Mouse (Mus musculus): ENCODE data around the gene Rpl28. TPM values are rescaled to one million over a fixed set of nuclear protein-coding genes. Genes with fewer than 3 reads are reported as not detected.
"Not testable (repeated sequence)": the region's sequence is repeated elsewhere in the genome, so short reads cannot be mapped to it uniquely, and the experiment has no call there.

Gene Rpl28
- polyA plus RNA-seq, 2 experiments, result 186 to 307 TPM

DNA sequence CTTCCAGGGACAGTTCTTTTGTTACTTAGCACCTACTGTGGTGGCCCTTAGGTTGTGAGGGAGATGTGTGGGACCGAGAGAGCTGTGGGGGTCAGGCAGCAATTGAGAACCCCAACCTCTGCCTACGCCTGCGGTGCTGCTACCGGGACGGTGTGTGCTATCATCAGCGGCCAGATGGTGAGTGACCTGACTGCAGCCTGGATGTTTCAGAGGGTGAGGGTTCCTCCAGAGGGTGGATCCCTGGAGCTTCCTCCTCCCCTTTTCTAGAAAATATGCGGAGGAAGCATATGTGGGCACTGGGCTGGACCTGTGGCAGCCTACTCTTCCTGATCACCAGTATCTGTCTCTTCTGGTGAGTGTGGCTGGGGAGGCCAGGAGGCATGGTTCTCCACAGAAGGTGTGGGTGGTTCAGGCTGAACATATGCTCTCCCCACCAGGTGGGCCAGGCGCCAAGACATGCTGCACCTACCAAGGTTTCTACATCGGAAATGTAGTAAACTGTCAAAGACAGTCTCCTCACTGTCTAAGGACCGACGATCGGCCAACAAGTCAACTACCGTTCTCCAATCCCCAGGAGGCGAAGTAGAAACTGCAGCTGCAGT is 8.9 kb upstream of the Rpl28 start:
- Histone ChIP-seq H3K27ac (no peak overlapping the region), H3K9me3 (ENCODE audit: control insufficient read depth, low read length) (no peaks in the 10 kb centered on the region), H3K4me1 (replicated peaks; ENCODE audit: control insufficient read depth in 2 of 2, insufficient read depth in 2 of 2, low read length in 1 of 2) (peaks cover 9 to 15% of the 10 kb centered on the region in 2 experiments), H3K36me3 (replicated peaks; ENCODE audit: control insufficient read depth, insufficient read depth, low read depth) (no peaks in the 10 kb centered on the region), H3K9ac (replicated peaks) (no peak overlapping the region; the same call in 1 of the 2 replicates), H3K4me3 (ENCODE audit: insufficient read depth in 1 of 2, low read depth in 2 of 2, low read length in 2 of 2) (no peak overlapping the region), H3K27me3 (ENCODE audit: control insufficient read depth, insufficient read depth, low read length) (peaks cover 5% of the 10 kb centered on the region), H3K4me2 (ENCODE audit: low read depth) (peak overlapping the region; percentile 20; the same call in 1 of the 2 replicates)
- 43% methylated on average over 14 of the region's 14 CpGs for WGBS (ENCODE audit: insufficient replicate concordance)
- no peak for TF ChIP-seq CTCF (IDR thresholded peaks at IDR 0.05; ENCODE audit: low read depth)
- TF ChIP-seq EP300 (IDR thresholded peaks at IDR 0.05; ENCODE audit: low read depth), result no peak
- DNase-seq (ENCODE audit: low read depth in 3 of 3, low spot score in 3 of 3) (no peak), ATAC-seq (ENCODE audit: insufficient read depth) (peak; percentile 70)

- H3K27ac ChIP-seq, result peak overlapping the region; percentile 31
- H3K27me3 ChIP-seq (ENCODE audit: control insufficient read depth, insufficient read depth, low read length), result no peaks in the 10 kb centered on the region
- WGBS (ENCODE audit: insufficient replicate concordance), result under 1% methylated on average over 64 of the region's 64 CpGs
- peak overlapping the region; percentile 85 for H3K4me2 ChIP-seq (ENCODE audit: low read depth)
- peak; percentile 48 for ATAC-seq (ENCODE audit: insufficient read depth)
- TF ChIP-seq CTCF (IDR thresholded peaks at IDR 0.05; ENCODE audit: low read depth) (peak; percentile 20; the same call in 1 of the 2 replicates), EP300 (IDR thresholded peaks at IDR 0.05; ENCODE audit: low read depth) (no peak)
- H3K4me3 ChIP-seq (ENCODE audit: insufficient read depth in 1 of 2, low read depth in 2 of 2, low read length in 2 of 2), result peak overlapping the region; percentile 63 to 72
- no peak for DNase-seq (ENCODE audit: low read depth in 3 of 3, low spot score in 3 of 3)
- H3K9me3 ChIP-seq (ENCODE audit: control insufficient read depth, low read length), result no peaks in the 10 kb centered on the region
- H3K9ac ChIP-seq (replicated peaks), result peak overlapping the region; percentile 84
- H3K4me1 ChIP-seq (replicated peaks; ENCODE audit: control insufficient read depth in 2 of 2, insufficient read depth in 2 of 2, low read length in 1 of 2), result peaks cover 7 to 20% of the 10 kb centered on the region in 2 experiments
- peaks cover 4% of the 10 kb centered on the region for H3K36me3 ChIP-seq (replicated peaks; ENCODE audit: control insufficient read depth, insufficient read depth, low read depth)
Observed at GRCm38 (mm10) chr7:4788499-4789435, 3.9 kb upstream of the Rpl28 start.

- 9% methylated on average over 40 of the region's 40 CpGs for WGBS (ENCODE audit: insufficient replicate concordance)
- Histone ChIP-seq H3K27me3 (ENCODE audit: control insufficient read depth, insufficient read depth, low read length) (no peaks in the 10 kb centered on the region), H3K4me3 (ENCODE audit: insufficient read depth in 1 of 2, low read depth in 2 of 2, low read length in 2 of 2) (peak within 1 kb of the TSS; percentile 63 to 72), H3K27ac (peak within 1 kb of the TSS; percentile 31), H3K36me3 (replicated peaks; ENCODE audit: control insufficient read depth, insufficient read depth, low read depth) (peaks cover 11% of the 10 kb centered on the region), H3K9ac (replicated peaks) (peak within 1 kb of the TSS; percentile 84), H3K4me1 (replicated peaks; ENCODE audit: control insufficient read depth in 2 of 2, insufficient read depth in 2 of 2, low read length in 1 of 2) (peaks cover 6 to 23% of the 10 kb centered on the region in 2 experiments), H3K4me2 (ENCODE audit: low read depth) (peak within 1 kb of the TSS; percentile 85), H3K9me3 (ENCODE audit: control insufficient read depth, low read length) (no peaks in the 10 kb centered on the region)
- DNase-seq (ENCODE audit: low read depth in 3 of 3, low spot score in 3 of 3), result no peak
- peak; percentile 34; the same call in 1 of the 2 replicates for ATAC-seq (ENCODE audit: insufficient read depth)
- TF ChIP-seq CTCF (IDR thresholded peaks at IDR 0.05; ENCODE audit: low read depth) (no peak), EP300 (IDR thresholded peaks at IDR 0.05; ENCODE audit: low read depth) (no peak)
Observed at GRCm38 (mm10) chr7:4789436-4789935, 3.2 kb upstream of the Rpl28 start, which contains the start of gene Tmem238. Gene Tmem238 (minus strand): TSS chr7:4789656.

DNA sequence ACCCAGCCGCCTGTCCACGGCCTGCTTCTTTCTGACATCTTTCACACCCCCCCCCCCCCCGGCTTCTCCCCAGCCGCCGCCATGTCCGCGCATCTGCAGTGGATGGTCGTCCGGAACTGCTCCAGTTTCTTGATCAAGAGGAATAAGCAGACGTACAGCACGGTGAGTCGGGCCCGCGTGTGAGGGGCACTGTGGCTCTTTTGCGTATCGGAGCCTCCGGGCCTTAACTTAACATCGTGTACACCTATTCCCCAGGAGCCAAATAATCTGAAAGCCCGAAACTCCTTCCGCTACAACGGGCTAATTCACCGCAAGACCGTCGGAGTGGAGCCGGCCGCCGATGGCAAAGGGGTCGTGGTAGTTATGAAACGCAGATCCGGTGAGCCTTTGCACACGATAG is 574 bp downstream of the Rpl28 start:
- not testable (repeated sequence) for H3K9me3 ChIP-seq (ENCODE audit: control insufficient read depth, low read length); DNase-seq (ENCODE audit: low read depth in 3 of 3, low spot score in 3 of 3); H3K27me3 ChIP-seq (ENCODE audit: control insufficient read depth, insufficient read depth, low read length)
- 1% methylated on average over 31 of the region's 31 CpGs for WGBS (ENCODE audit: insufficient replicate concordance)
- peaks cover 7 to 21% of the 10 kb centered on the region in 2 experiments for H3K4me1 ChIP-seq (replicated peaks; ENCODE audit: control insufficient read depth in 2 of 2, insufficient read depth in 2 of 2, low read length in 1 of 2)
- peak overlapping the region; percentile 97 for H3K4me2 ChIP-seq (ENCODE audit: low read depth)
- H3K27ac ChIP-seq, result peak overlapping the region; percentile 98
- peaks cover 40% of the 10 kb centered on the region for H3K36me3 ChIP-seq (replicated peaks; ENCODE audit: control insufficient read depth, insufficient read depth, low read depth)
- ATAC-seq (ENCODE audit: insufficient read depth), result peak; percentile 5; the same call in 1 of the 2 replicates
- H3K9ac ChIP-seq (replicated peaks), result peak overlapping the region; percentile 98
- H3K4me3 ChIP-seq (ENCODE audit: insufficient read depth in 1 of 2, low read depth in 2 of 2, low read length in 2 of 2), result peak overlapping the region; percentile 87 to 92
